Mouse (Mus musculus): ENCODE results near the gene Kalrn. TPM values are rescaled to one million over a fixed set of nuclear protein-coding genes. Genes with fewer than 3 reads are reported as not detected.

Kalrn gene
- polyA plus RNA-seq, 1 experiment from 2014 or later, result 44.6 TPM

- Histone ChIP-seq H3K4me3 (replicated peaks; ENCODE audit: low read depth, low read length) (no peak overlapping the region), H3K36me3 (ENCODE audit: control insufficient read depth, insufficient read depth, low read length) (peaks cover 20% of the 10 kb centered on the region), H3K9me3 (ENCODE audit: control insufficient read depth, low read length) (no peaks in the 10 kb centered on the region), H3K4me1 (ENCODE audit: control insufficient read depth, insufficient read depth, low read length) (peaks cover 21% of the 10 kb centered on the region), H3K4me2 (ENCODE audit: low read length) (no peak overlapping the region), H3K27ac (replicated peaks; ENCODE audit: low read depth, low read length) (peak overlapping the region; percentile 80), H3K9ac (replicated peaks; ENCODE audit: low read length) (no peak overlapping the region), H3K27me3 (ENCODE audit: control insufficient read depth, insufficient read depth, low read length) (no peaks in the 10 kb centered on the region)
- DNase-seq (peak; percentile 89), ATAC-seq (ENCODE audit: low FRiP score, low TSS enrichment) (peak; percentile 91)
- 10% methylated on average over 4 of the region's 4 CpGs for WGBS
Observed at GRCm38 (mm10) chr16:34004128-34004578, 569.2 kb downstream of the Kalrn start.

DNA sequence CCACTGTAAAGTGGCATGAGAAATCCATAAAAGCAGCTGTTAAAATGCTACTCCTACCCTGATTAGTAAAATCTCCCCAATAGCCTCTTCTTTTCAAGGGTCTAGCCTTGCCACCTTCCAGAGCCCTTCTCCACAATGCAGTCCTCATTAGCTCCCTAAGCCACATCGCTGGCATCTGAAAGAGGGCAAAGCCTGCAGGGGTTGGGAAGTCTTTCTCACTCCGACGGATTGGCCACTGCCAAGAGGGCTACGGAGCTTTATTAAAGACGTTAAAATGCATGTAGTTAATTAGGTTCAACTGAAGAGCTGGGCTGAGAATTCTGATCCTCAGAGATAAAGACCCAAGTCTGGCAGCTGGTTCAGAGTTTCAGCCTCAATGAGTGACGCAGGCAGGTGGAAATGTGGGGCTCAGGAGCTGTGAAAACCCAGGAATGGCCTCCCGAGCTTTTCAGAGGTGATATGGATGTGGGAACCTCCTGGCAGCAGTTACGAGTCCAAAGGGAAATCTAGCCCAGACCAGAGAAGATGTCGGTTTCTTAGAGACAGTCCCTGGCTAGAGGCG, 569.7 kb downstream of the Kalrn start:
- WGBS, result 26% methylated on average over 10 of the region's 10 CpGs
- Histone ChIP-seq H3K4me3 (replicated peaks; ENCODE audit: low read depth, low read length) (no peak overlapping the region), H3K4me1 (ENCODE audit: control insufficient read depth, insufficient read depth, low read length) (peaks cover 21% of the 10 kb centered on the region), H3K27me3 (ENCODE audit: control insufficient read depth, insufficient read depth, low read length) (no peaks in the 10 kb centered on the region), H3K9ac (replicated peaks; ENCODE audit: low read length) (no peak overlapping the region), H3K27ac (replicated peaks; ENCODE audit: low read depth, low read length) (peak overlapping the region; percentile 80), H3K9me3 (ENCODE audit: control insufficient read depth, low read length) (no peaks in the 10 kb centered on the region), H3K4me2 (ENCODE audit: low read length) (no peak overlapping the region), H3K36me3 (ENCODE audit: control insufficient read depth, insufficient read depth, low read length) (peaks cover 17% of the 10 kb centered on the region; the same call in 1 of the 2 replicates)
- DNase-seq (no peak), ATAC-seq (ENCODE audit: low FRiP score, low TSS enrichment) (0 out of 2 replicates have a peak, but pooled peaks have one; percentile 31)

- no peaks in the 10 kb centered on the region for H3K9me3 ChIP-seq (ENCODE audit: control insufficient read depth, low read length)
- no peak overlapping the region for H3K4me3 ChIP-seq (replicated peaks; ENCODE audit: low read depth, low read length)
- no peak overlapping the region for H3K27ac ChIP-seq (replicated peaks; ENCODE audit: low read depth, low read length)
- WGBS, result 85% methylated on average over 8 of the region's 8 CpGs
- no peak for DNase-seq
- ATAC-seq (ENCODE audit: low FRiP score, low TSS enrichment), result no peak
- H3K4me2 ChIP-seq (ENCODE audit: low read length), result no peak overlapping the region
- H3K27me3 ChIP-seq (ENCODE audit: control insufficient read depth, insufficient read depth, low read length), result no peaks in the 10 kb centered on the region
- peaks cover 21% of the 10 kb centered on the region for H3K4me1 ChIP-seq (ENCODE audit: control insufficient read depth, insufficient read depth, low read length)
- peaks cover 18% of the 10 kb centered on the region for H3K36me3 ChIP-seq (ENCODE audit: control insufficient read depth, insufficient read depth, low read length)
- H3K9ac ChIP-seq (replicated peaks; ENCODE audit: low read length), result no peak overlapping the region
Observed at GRCm38 (mm10) chr16:34000715-34001114, 572.6 kb downstream of the Kalrn start.

DNA sequence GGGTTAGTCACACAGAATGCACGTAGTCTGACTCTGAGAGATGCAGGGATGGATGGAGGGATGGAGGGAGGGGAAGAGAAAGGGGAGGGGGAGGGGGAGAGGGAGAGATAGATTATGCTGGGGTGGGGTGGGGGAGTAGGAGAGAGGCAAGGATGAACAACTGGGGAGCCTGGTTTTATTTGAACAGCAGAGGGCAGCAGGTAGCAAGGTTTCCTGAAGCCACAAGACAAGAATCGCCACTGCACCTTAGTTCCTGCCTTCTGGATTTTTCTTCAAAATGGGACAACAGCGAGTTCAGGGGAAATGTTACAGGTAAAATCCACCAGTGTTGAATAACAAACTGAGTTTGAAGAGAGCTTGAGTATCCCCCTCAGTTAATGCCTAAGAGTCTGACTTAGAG, 573.9 kb downstream of the Kalrn start:
- Histone ChIP-seq H3K4me2 (ENCODE audit: low read length) (no peak overlapping the region), H3K4me3 (replicated peaks; ENCODE audit: low read depth, low read length) (no peak overlapping the region), H3K4me1 (ENCODE audit: control insufficient read depth, insufficient read depth, low read length) (peaks cover 11% of the 10 kb centered on the region), H3K36me3 (ENCODE audit: control insufficient read depth, insufficient read depth, low read length) (peaks cover 18% of the 10 kb centered on the region), H3K27me3 (ENCODE audit: control insufficient read depth, insufficient read depth, low read length) (no peaks in the 10 kb centered on the region), H3K9me3 (ENCODE audit: control insufficient read depth, low read length) (no peaks in the 10 kb centered on the region), H3K27ac (replicated peaks; ENCODE audit: low read depth, low read length) (no peak overlapping the region), H3K9ac (replicated peaks; ENCODE audit: low read length) (no peak overlapping the region)
- DNase-seq (peak; percentile 76), ATAC-seq (ENCODE audit: low FRiP score, low TSS enrichment) (no peak)
- WGBS, result 33% methylated on average over 3 of the region's 3 CpGs

DNA sequence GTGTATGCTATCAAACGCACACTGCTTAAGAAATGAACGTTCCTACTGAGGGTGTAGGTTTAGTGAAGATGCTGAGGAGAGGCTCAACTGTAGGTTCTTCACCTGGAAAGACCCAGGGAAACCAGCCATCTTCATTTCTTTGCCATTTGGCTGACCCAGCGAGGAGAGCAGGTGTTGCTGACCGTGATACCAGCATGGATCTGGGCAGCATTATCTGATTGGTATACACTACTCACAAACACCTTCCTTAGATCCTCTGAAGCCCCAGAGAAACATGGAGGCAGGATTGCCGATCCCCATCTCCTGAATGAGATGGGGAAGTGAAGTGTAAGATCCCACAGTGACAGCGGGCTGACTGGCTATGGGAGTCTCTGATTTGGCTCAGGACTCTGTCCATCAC, 575.3 kb downstream of the Kalrn start:
- WGBS, result 88% methylated on average over 6 of the region's 6 CpGs
- H3K27ac ChIP-seq (replicated peaks; ENCODE audit: low read depth, low read length), result no peak overlapping the region
- H3K27me3 ChIP-seq (ENCODE audit: control insufficient read depth, insufficient read depth, low read length), result no peaks in the 10 kb centered on the region
- H3K9ac ChIP-seq (replicated peaks; ENCODE audit: low read length), result no peak overlapping the region
- no peaks in the 10 kb centered on the region for H3K9me3 ChIP-seq (ENCODE audit: control insufficient read depth, low read length)
- H3K4me1 ChIP-seq (ENCODE audit: control insufficient read depth, insufficient read depth, low read length), result no peaks in the 10 kb centered on the region
- H3K36me3 ChIP-seq (ENCODE audit: control insufficient read depth, insufficient read depth, low read length), result peaks cover 18% of the 10 kb centered on the region
- ATAC-seq (ENCODE audit: low FRiP score, low TSS enrichment), result no peak
- H3K4me3 ChIP-seq (replicated peaks; ENCODE audit: low read depth, low read length), result no peak overlapping the region
- no peak for DNase-seq
- H3K4me2 ChIP-seq (ENCODE audit: low read length), result no peak overlapping the region

DNA sequence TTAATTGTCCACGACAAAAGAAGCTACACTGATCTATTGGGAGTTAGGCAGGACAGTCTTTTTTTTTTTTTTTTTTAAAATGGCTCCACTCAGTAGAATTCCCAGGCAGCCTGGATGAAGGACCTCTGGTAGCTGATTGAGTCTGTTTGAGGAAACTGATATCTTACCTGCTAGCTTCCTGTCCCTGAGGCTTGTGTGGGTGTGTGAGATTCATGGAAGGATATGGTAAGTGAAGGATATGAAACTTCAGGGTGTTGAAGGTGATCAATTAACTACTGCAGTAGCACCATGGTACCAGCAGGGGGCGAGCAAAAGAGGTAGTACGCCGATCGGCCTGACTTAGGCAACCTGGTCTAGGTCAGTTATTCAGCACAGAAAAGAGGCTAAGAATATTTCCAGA, 577.3 kb downstream of the Kalrn start:
- WGBS, result 7% methylated on average over 5 of the region's 5 CpGs
- Histone ChIP-seq H3K4me3 (replicated peaks; ENCODE audit: low read depth, low read length) (no peak overlapping the region), H3K9ac (replicated peaks; ENCODE audit: low read length) (no peak overlapping the region), H3K4me1 (ENCODE audit: control insufficient read depth, insufficient read depth, low read length) (no peaks in the 10 kb centered on the region), H3K4me2 (ENCODE audit: low read length) (no peak overlapping the region), H3K36me3 (ENCODE audit: control insufficient read depth, insufficient read depth, low read length) (peaks cover 6% of the 10 kb centered on the region), H3K9me3 (ENCODE audit: control insufficient read depth, low read length) (no peaks in the 10 kb centered on the region), H3K27ac (replicated peaks; ENCODE audit: low read depth, low read length) (no peak overlapping the region), H3K27me3 (ENCODE audit: control insufficient read depth, insufficient read depth, low read length) (no peaks in the 10 kb centered on the region)
- peak; percentile 13; the same call in 1 of the 2 replicates for ATAC-seq (ENCODE audit: low FRiP score, low TSS enrichment)
- peak; percentile 84 for DNase-seq

DNA sequence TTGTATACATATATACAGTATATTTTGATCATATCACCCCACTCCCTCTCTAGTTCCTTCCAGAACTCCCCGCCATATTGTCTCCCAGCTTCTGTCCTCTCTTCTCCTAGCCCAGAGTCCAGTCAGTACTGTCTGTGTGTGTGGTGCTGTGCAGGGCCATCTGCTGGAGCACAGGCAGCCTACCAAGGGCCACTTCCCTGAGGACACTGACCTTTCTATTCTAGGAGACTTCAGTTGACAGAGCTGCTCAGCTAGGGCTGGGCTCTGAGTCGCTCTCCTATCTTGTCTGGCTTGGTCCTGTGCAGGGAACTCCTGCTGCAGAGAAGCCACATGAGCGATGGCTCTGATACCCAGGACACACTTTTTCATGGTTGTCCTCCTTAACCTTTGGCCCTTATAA, 577.8 kb downstream of the Kalrn start:
- DNase-seq (no peak), ATAC-seq (ENCODE audit: low FRiP score, low TSS enrichment) (no peak)
- 88% methylated on average over 3 of the region's 3 CpGs for WGBS
- Histone ChIP-seq H3K9ac (replicated peaks; ENCODE audit: low read length) (no peak overlapping the region), H3K4me2 (ENCODE audit: low read length) (no peak overlapping the region), H3K4me3 (replicated peaks; ENCODE audit: low read depth, low read length) (no peak overlapping the region), H3K36me3 (ENCODE audit: control insufficient read depth, insufficient read depth, low read length) (peaks cover 6% of the 10 kb centered on the region), H3K9me3 (ENCODE audit: control insufficient read depth, low read length) (no peaks in the 10 kb centered on the region), H3K4me1 (ENCODE audit: control insufficient read depth, insufficient read depth, low read length) (no peaks in the 10 kb centered on the region), H3K27ac (replicated peaks; ENCODE audit: low read depth, low read length) (no peak overlapping the region), H3K27me3 (ENCODE audit: control insufficient read depth, insufficient read depth, low read length) (no peaks in the 10 kb centered on the region)

- DNase-seq, result no peak
- no peak overlapping the region for H3K9ac ChIP-seq (replicated peaks; ENCODE audit: low read length)
- H3K27me3 ChIP-seq (ENCODE audit: control insufficient read depth, insufficient read depth, low read length), result no peaks in the 10 kb centered on the region
- H3K4me3 ChIP-seq (replicated peaks; ENCODE audit: low read depth, low read length), result no peak overlapping the region
- ATAC-seq (ENCODE audit: low FRiP score, low TSS enrichment), result no peak
- H3K27ac ChIP-seq (replicated peaks; ENCODE audit: low read depth, low read length), result no peak overlapping the region
- WGBS, result 87% methylated on average over 6 of the region's 6 CpGs
- H3K4me2 ChIP-seq (ENCODE audit: low read length), result no peak overlapping the region
- H3K36me3 ChIP-seq (ENCODE audit: control insufficient read depth, insufficient read depth, low read length), result peaks cover 10% of the 10 kb centered on the region
- no peaks in the 10 kb centered on the region for H3K9me3 ChIP-seq (ENCODE audit: control insufficient read depth, low read length)
- H3K4me1 ChIP-seq (ENCODE audit: control insufficient read depth, insufficient read depth, low read length), result no peaks in the 10 kb centered on the region
Observed at GRCm38 (mm10) chr16:33994321-33994720, 579.0 kb downstream of the Kalrn start.

- Histone ChIP-seq H3K27ac (replicated peaks; ENCODE audit: low read depth, low read length) (no peak overlapping the region), H3K4me3 (replicated peaks; ENCODE audit: low read depth, low read length) (no peak overlapping the region), H3K27me3 (ENCODE audit: control insufficient read depth, insufficient read depth, low read length) (no peaks in the 10 kb centered on the region), H3K9me3 (ENCODE audit: control insufficient read depth, low read length) (no peaks in the 10 kb centered on the region), H3K9ac (replicated peaks; ENCODE audit: low read length) (no peak overlapping the region), H3K36me3 (ENCODE audit: control insufficient read depth, insufficient read depth, low read length) (peaks cover 38% of the 10 kb centered on the region), H3K4me1 (ENCODE audit: control insufficient read depth, insufficient read depth, low read length) (no peaks in the 10 kb centered on the region), H3K4me2 (ENCODE audit: low read length) (no peak overlapping the region)
- DNase-seq (no peak), ATAC-seq (ENCODE audit: low FRiP score, low TSS enrichment) (no peak)
- 81% methylated on average over 4 of the region's 4 CpGs for WGBS
Observed at GRCm38 (mm10) chr16:33990712-33991111, 582.6 kb downstream of the Kalrn start.
